Mouse (Mus musculus): ENCODE measurements around the gene Tln2. TPM values are rescaled to one million over a fixed set of nuclear protein-coding genes. Genes with fewer than 3 reads are reported as not detected.

Tln2 gene
- polyA plus RNA-seq, 1 experiment, result 14.0 TPM

DNA sequence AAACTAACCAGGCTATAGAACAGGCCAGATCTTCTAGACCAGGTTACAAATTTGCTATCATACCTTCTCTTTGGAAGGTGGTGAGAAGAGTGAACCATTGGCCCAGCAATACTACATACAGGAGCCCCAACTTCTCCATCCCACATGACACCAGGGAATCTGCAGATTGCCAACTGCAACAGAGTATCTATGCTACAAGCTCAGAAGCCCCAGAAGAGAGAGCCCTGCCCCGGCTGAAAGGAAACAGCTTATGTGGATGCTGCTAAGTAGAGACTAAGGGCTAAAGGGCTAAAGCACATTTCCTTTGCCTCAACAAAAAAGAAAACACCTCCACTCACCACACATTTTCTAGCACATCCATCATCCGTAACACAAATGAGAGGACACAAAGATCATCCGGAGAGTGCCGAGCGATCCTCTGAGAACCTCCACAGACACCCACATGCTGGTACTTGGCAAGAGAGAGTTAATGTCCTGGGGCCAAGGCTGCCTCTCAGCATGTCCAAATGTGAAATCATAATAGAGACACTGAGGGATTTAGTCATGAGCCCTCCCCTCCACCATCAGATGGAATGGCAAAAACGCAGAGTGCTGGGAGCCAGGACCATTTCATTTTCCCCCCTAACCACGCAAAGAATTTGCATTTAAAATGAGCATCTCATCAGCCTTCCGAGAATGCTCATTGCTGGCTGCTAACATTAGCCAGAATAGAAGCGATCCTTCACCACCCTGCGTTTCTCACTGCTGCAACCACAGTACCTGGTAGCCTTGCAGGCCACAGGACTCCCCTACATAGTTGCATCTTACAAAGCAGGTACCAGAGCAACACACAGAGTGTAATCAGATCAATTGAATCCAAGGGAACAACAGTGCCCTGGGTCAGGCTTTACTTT lies 13.5 kb upstream of the Tln2 start:
- Histone ChIP-seq H3K36me3 (ENCODE audit: control insufficient read depth, insufficient read depth) (no peaks in the 10 kb centered on the region), H3K27me3 (ENCODE audit: control insufficient read depth, insufficient read depth, insufficient read length) (no peaks in the 10 kb centered on the region), H3K79me2 (ENCODE audit: control insufficient read depth, insufficient read depth) (no peaks in the 10 kb centered on the region), H3K4me3 (ENCODE audit: insufficient read depth, poor library complexity, severe bottlenecking) (no peak overlapping the region), H3K79me3 (ENCODE audit: low read depth) (no peaks in the 10 kb centered on the region), H3ac (ENCODE audit: control insufficient read depth, insufficient read length, low read depth) (no peak overlapping the region)
- no peak for TF ChIP-seq MYOD1 (IDR thresholded peaks at IDR 0.05; ENCODE audit: control insufficient read depth, insufficient read length, low read depth)
- TF ChIP-seq FOSL1 (IDR thresholded peaks at IDR 0.05; ENCODE audit: insufficient read depth, low read length, poor library complexity, severe bottlenecking), result no peak
- TF ChIP-seq CEBPB (IDR thresholded peaks at IDR 0.05; ENCODE audit: low read depth), result no peak
- TF ChIP-seq MAX (IDR thresholded peaks at IDR 0.05), result no peak

- TF ChIP-seq FOSL1 (IDR thresholded peaks at IDR 0.05; ENCODE audit: insufficient read depth, low read length, poor library complexity, severe bottlenecking) (peak; percentile 47), MAX (IDR thresholded peaks at IDR 0.05) (peak; percentile 98), USF1 (IDR thresholded peaks at IDR 0.05; ENCODE audit: low read depth) (no peak), CTCF (IDR thresholded peaks at IDR 0.05; ENCODE audit: control insufficient read depth, insufficient read depth, insufficient read length) (no peak), MYOD1 (IDR thresholded peaks at IDR 0.05; ENCODE audit: control insufficient read depth, insufficient read length, low read depth) (peak; percentile 93), CEBPB (IDR thresholded peaks at IDR 0.05; ENCODE audit: low read depth) (no peak), MYOG (IDR thresholded peaks at IDR 0.05; ENCODE audit: control insufficient read depth, extremely low read depth, insufficient read length) (no peak)
- no peaks in the 10 kb centered on the region for H3K27me3 ChIP-seq (ENCODE audit: control insufficient read depth, insufficient read depth, insufficient read length)
- H3K4me3 ChIP-seq (ENCODE audit: insufficient read depth, poor library complexity, severe bottlenecking), result no peak overlapping the region
- H3K79me2 ChIP-seq (ENCODE audit: control insufficient read depth, insufficient read depth), result no peaks in the 10 kb centered on the region
- no peaks in the 10 kb centered on the region for H3K79me3 ChIP-seq (ENCODE audit: low read depth)
- H3K36me3 ChIP-seq (ENCODE audit: control insufficient read depth, insufficient read depth), result no peaks in the 10 kb centered on the region
- no peak overlapping the region for H3ac ChIP-seq (ENCODE audit: control insufficient read depth, insufficient read length, low read depth)
Measured at GRCm38 (mm10) chr9:67565801-67566258, 6.3 kb upstream of the Tln2 start.

- no peaks in the 10 kb centered on the region for H3K79me3 ChIP-seq (ENCODE audit: low read depth)
- H3K79me2 ChIP-seq (ENCODE audit: control insufficient read depth, insufficient read depth), result no peaks in the 10 kb centered on the region
- no peaks in the 10 kb centered on the region for H3K36me3 ChIP-seq (ENCODE audit: control insufficient read depth, insufficient read depth)
- no peaks in the 10 kb centered on the region for H3K27me3 ChIP-seq (ENCODE audit: control insufficient read depth, insufficient read depth, insufficient read length)
- TF ChIP-seq MYOG (IDR thresholded peaks at IDR 0.05; ENCODE audit: control insufficient read depth, extremely low read depth, insufficient read length), result no peak
- no peak for TF ChIP-seq FOSL1 (IDR thresholded peaks at IDR 0.05; ENCODE audit: insufficient read depth, low read length, poor library complexity, severe bottlenecking)
- no peak for TF ChIP-seq MYOD1 (IDR thresholded peaks at IDR 0.05; ENCODE audit: control insufficient read depth, insufficient read length, low read depth)
- TF ChIP-seq CEBPB (IDR thresholded peaks at IDR 0.05; ENCODE audit: low read depth), result no peak
- TF ChIP-seq MAX (IDR thresholded peaks at IDR 0.05), result no peak
- TF ChIP-seq USF1 (IDR thresholded peaks at IDR 0.05; ENCODE audit: low read depth), result no peak
- no peak for TF ChIP-seq CTCF (IDR thresholded peaks at IDR 0.05; ENCODE audit: control insufficient read depth, insufficient read depth, insufficient read length)
- no peak overlapping the region for H3K4me3 ChIP-seq (ENCODE audit: insufficient read depth, poor library complexity, severe bottlenecking)
- H3ac ChIP-seq (ENCODE audit: control insufficient read depth, insufficient read length, low read depth), result no peak overlapping the region
Measured at GRCm38 (mm10) chr9:67549811-67550501, 9.5 kb downstream of the Tln2 start.

DNA sequence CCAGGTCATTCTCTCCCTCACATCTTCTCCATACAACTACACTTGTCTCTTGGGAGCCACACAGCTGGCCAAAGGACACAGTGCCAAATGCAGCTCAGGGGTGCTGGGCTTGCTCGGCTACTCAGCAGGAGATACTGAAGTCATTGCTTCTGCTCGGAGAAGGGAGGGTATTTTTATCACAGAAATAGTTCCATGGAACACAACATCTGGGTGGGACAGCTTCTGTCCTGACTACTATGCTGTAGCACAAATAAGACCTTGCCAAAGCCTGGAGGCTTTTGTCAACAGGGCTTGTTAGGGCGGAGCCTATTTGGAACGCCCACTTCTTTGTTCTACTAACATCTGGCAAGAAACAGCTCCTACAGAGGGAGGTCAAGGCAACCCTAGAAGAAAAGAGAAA lies 10.2 kb downstream of the Tln2 start:
- Histone ChIP-seq H3K27me3 (ENCODE audit: control insufficient read depth, insufficient read depth, insufficient read length) (no peaks in the 10 kb centered on the region), H3K4me3 (ENCODE audit: insufficient read depth, poor library complexity, severe bottlenecking) (no peak overlapping the region), H3ac (ENCODE audit: control insufficient read depth, insufficient read length, low read depth) (no peak overlapping the region), H3K36me3 (ENCODE audit: control insufficient read depth, insufficient read depth) (no peaks in the 10 kb centered on the region), H3K79me2 (ENCODE audit: control insufficient read depth, insufficient read depth) (no peaks in the 10 kb centered on the region), H3K79me3 (ENCODE audit: low read depth) (no peaks in the 10 kb centered on the region)
- TF ChIP-seq CTCF (IDR thresholded peaks at IDR 0.05; ENCODE audit: control insufficient read depth, insufficient read depth, insufficient read length), result no peak

GRCm38 (mm10) chr9:67546650-67547049 lies 12.9 kb downstream of the Tln2 start:
- TF ChIP-seq USF1 (IDR thresholded peaks at IDR 0.05; ENCODE audit: low read depth) (no peak), MYOD1 (IDR thresholded peaks at IDR 0.05; ENCODE audit: control insufficient read depth, insufficient read length, low read depth) (no peak), FOSL1 (IDR thresholded peaks at IDR 0.05; ENCODE audit: insufficient read depth, low read length, poor library complexity, severe bottlenecking) (no peak), CEBPB (IDR thresholded peaks at IDR 0.05; ENCODE audit: low read depth) (no peak), MAX (IDR thresholded peaks at IDR 0.05) (no peak), CTCF (IDR thresholded peaks at IDR 0.05; ENCODE audit: control insufficient read depth, insufficient read depth, insufficient read length) (no peak), MYOG (IDR thresholded peaks at IDR 0.05; ENCODE audit: control insufficient read depth, extremely low read depth, insufficient read length) (no peak)
- Histone ChIP-seq H3K79me3 (ENCODE audit: low read depth) (no peaks in the 10 kb centered on the region), H3K4me3 (ENCODE audit: insufficient read depth, poor library complexity, severe bottlenecking) (no peak overlapping the region), H3K27me3 (ENCODE audit: control insufficient read depth, insufficient read depth, insufficient read length) (no peaks in the 10 kb centered on the region), H3K79me2 (ENCODE audit: control insufficient read depth, insufficient read depth) (no peaks in the 10 kb centered on the region), H3ac (ENCODE audit: control insufficient read depth, insufficient read length, low read depth) (no peak overlapping the region), H3K36me3 (ENCODE audit: control insufficient read depth, insufficient read depth) (no peaks in the 10 kb centered on the region)

Data from C2C12 (cell line).